Mouse (Mus musculus) intestine, embryonic 15.5 days (tissue): ENCODE measurements at regions not wholly inside any gene's neighbourhood (a gene's known extent, or its start where the extent isn't known, plus 50 kb on each side); places are given as distances from the start of the nearest gene placed in this dataset.

Experiments
- ATAC-seq: fragments of 200-750 bp; cut with Nextera tagmentation; 2 replicates; pipeline ENCODE4 v1.8.0; 2017; ENCODE audit warnings: moderate TSS enrichment, moderate library complexity
- H3K27ac ChIP-seq: fragments of 300-500 bp; sonication (generic); 2 replicates; pipeline ENCODE4 v1.5.1; 2015; ENCODE audit warnings: mild to moderate bottlenecking, inconsistent platforms
- H3K27me3 ChIP-seq: fragments of 300-500 bp; sonication (generic); replicated peaks from 2 replicates; pipeline ENCODE4 v1.6.1; 2015; ENCODE audit warnings: inconsistent platforms
- H3K36me3 ChIP-seq: fragments of 300-500 bp; sonication (generic); 2 replicates; pipeline ENCODE4 v1.6.1; 2015; ENCODE audit warnings: inconsistent platforms
- H3K4me1 ChIP-seq: fragments of 300-500 bp; sonication (generic); replicated peaks from 2 replicates; pipeline ENCODE4 v1.6.1; 2015; ENCODE audit warnings: inconsistent platforms
- H3K4me2 ChIP-seq: fragments of 300-500 bp; sonication (generic); replicated peaks from 2 replicates; pipeline ENCODE4 v1.6.1; 2015; ENCODE audit warnings: mild to moderate bottlenecking, inconsistent platforms
- H3K4me3 ChIP-seq: fragments of 300-500 bp; sonication (generic); replicated peaks from 2 replicates; pipeline ENCODE4 v1.5.1; 2015; ENCODE audit warnings: inconsistent platforms
- H3K9ac ChIP-seq: fragments of 300-500 bp; sonication (generic); 2 replicates; pipeline ENCODE4 v1.6.1; 2015; ENCODE audit warnings: inconsistent platforms
- H3K9me3 ChIP-seq: fragments of 300-500 bp; sonication (generic); 2 replicates; pipeline ENCODE4 v1.6.1; 2016; ENCODE audit warnings: inconsistent platforms
- WGBS: fragments of 180-500 bp; shearing (Covaris S2); methylation state at CpG from one replicate; pipeline ENCODE4 v1.1.7; 2015; 5-methylcytosine and 5-hydroxymethylcytosine counted together

- 92% methylated on average over 3 of the region's 3 CpGs for WGBS
- H3K27ac ChIP-seq = no peak overlapping the region
- no peaks in the 10 kb centered on the region for H3K27me3 ChIP-seq
- no peaks in the 10 kb centered on the region; the same call in 1 of the 2 replicates for H3K4me1 ChIP-seq
- no peak overlapping the region for H3K4me2 ChIP-seq
- H3K4me3 ChIP-seq = no peak overlapping the region
- no peaks in the 10 kb centered on the region for H3K9me3 ChIP-seq
- H3K36me3 ChIP-seq = no peaks in the 10 kb centered on the region
- no peak overlapping the region for H3K9ac ChIP-seq
- no peak for ATAC-seq
These were observed 92.0 kb downstream of the Cops8 start for GRCm38 (mm10) chr1:90694761-90695160.

GRCm38 (mm10) chr1:90695166-90695749 lies 92.5 kb downstream of the Cops8 start:
- 44% methylated on average over 10 of the region's 10 CpGs for WGBS
- Histone ChIP-seq H3K9ac (no peak overlapping the region), H3K27me3 (no peaks in the 10 kb centered on the region), H3K9me3 (no peaks in the 10 kb centered on the region), H3K36me3 (no peaks in the 10 kb centered on the region), H3K4me3 (no peak overlapping the region), H3K4me1 (no peaks in the 10 kb centered on the region; the same call in 1 of the 2 replicates), H3K4me2 (no peak overlapping the region), H3K27ac (no peak overlapping the region)
- no peak for ATAC-seq

- ATAC-seq = no peak
- Histone ChIP-seq H3K9ac (no peak overlapping the region), H3K4me1 (no peaks in the 10 kb centered on the region; the same call in 1 of the 2 replicates), H3K4me3 (no peak overlapping the region), H3K9me3 (no peaks in the 10 kb centered on the region), H3K4me2 (no peak overlapping the region), H3K36me3 (no peaks in the 10 kb centered on the region), H3K27me3 (no peaks in the 10 kb centered on the region), H3K27ac (no peak overlapping the region)
- WGBS = 79% methylated on average over 1 of the region's 1 CpGs
These were observed 93.2 kb downstream of the Cops8 start for GRCm38 (mm10) chr1:90696000-90696399.

- H3K27me3 ChIP-seq = no peaks in the 10 kb centered on the region
- WGBS = 94% methylated on average over 3 of the region's 3 CpGs
- H3K4me1 ChIP-seq = no peaks in the 10 kb centered on the region
- H3K36me3 ChIP-seq = no peaks in the 10 kb centered on the region
- ATAC-seq = no peak
- no peak overlapping the region for H3K27ac ChIP-seq
- H3K9me3 ChIP-seq = no peaks in the 10 kb centered on the region
- no peak overlapping the region for H3K9ac ChIP-seq
- no peak overlapping the region for H3K4me2 ChIP-seq
- H3K4me3 ChIP-seq = no peak overlapping the region
These were observed 94.3 kb downstream of the Cops8 start for GRCm38 (mm10) chr1:90697056-90697596.

GRCm38 (mm10) chr1:90698618-90699017 lies 95.8 kb downstream of the Cops8 start:
- Histone ChIP-seq H3K9ac (no peak overlapping the region), H3K36me3 (no peaks in the 10 kb centered on the region), H3K27me3 (no peaks in the 10 kb centered on the region), H3K9me3 (no peaks in the 10 kb centered on the region), H3K4me2 (no peak overlapping the region), H3K27ac (no peak overlapping the region), H3K4me1 (no peaks in the 10 kb centered on the region), H3K4me3 (no peak overlapping the region)
- no peak for ATAC-seq
- 81% methylated on average over 2 of the region's 2 CpGs for WGBS

DNA sequence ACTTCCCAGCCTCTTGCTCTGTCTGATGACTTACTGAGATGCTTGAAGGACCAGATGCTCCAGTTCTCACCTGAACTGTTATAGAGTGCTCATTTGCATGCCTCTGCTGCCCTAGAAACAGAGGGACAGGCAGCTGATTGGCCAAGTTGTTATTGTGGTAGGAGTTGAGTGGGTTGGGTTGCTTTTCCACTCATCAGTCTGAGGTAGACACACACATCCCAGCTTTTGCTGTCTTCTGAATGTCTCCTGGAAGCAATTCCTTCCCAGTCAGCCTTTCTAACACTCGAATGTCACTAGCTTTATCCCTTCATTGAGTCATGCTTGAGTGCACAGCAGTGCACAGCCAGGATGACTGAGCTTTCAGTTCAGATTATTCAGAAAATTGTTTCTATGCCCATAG lies 99.0 kb downstream of the Cops8 start:
- Histone ChIP-seq H3K9me3 (no peaks in the 10 kb centered on the region), H3K36me3 (no peaks in the 10 kb centered on the region), H3K4me3 (no peak overlapping the region), H3K27me3 (no peaks in the 10 kb centered on the region), H3K4me1 (no peaks in the 10 kb centered on the region), H3K27ac (no peak overlapping the region), H3K9ac (no peak overlapping the region), H3K4me2 (no peak overlapping the region)
- ATAC-seq = no peak
- WGBS = 79% methylated on average over 1 of the region's 1 CpGs

- no peaks in the 10 kb centered on the region for H3K36me3 ChIP-seq
- H3K4me3 ChIP-seq = no peak overlapping the region
- H3K27ac ChIP-seq = no peak overlapping the region
- H3K4me2 ChIP-seq = no peak overlapping the region
- H3K9ac ChIP-seq = no peak overlapping the region
- no peaks in the 10 kb centered on the region for H3K9me3 ChIP-seq
- H3K27me3 ChIP-seq = no peaks in the 10 kb centered on the region
- no peak for ATAC-seq
- no peaks in the 10 kb centered on the region for H3K4me1 ChIP-seq
These were observed 103.6 kb downstream of the Cops8 start for GRCm38 (mm10) chr1:90706391-90706790.

- Histone ChIP-seq H3K4me1 (no peaks in the 10 kb centered on the region), H3K9me3 (no peaks in the 10 kb centered on the region), H3K36me3 (no peaks in the 10 kb centered on the region), H3K9ac (no peak overlapping the region), H3K27me3 (no peaks in the 10 kb centered on the region), H3K4me3 (no peak overlapping the region), H3K27ac (no peak overlapping the region), H3K4me2 (no peak overlapping the region)
- ATAC-seq = no peak
- WGBS = 65% methylated on average over 3 of the region's 3 CpGs
These were observed 107.0 kb downstream of the Cops8 start for GRCm38 (mm10) chr1:90709761-90710160.

GRCm38 (mm10) chr1:90710566-90710965 lies 107.8 kb downstream of the Cops8 start:
- 74% methylated on average over 3 of the region's 3 CpGs for WGBS
- no peak overlapping the region for H3K4me3 ChIP-seq
- ATAC-seq = no peak

DNA sequence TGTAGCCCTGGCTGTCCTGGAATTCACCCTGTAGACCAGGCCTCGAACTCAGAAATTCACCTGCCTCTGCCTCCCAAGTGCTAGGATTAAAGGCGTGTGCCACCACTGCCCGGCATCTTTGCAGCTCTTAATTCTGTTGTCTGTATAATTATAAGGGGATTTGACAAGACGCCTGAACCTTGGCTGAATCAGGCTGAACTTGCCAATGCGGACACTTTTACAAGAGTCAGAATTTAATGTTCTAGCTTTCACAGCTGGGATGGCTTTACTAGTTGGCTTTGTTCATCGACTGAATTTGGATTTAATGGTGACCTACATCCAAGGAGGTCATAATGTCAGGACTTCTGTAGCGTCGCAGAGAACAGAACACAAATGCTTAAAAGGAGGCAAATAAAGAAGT lies 108.3 kb downstream of the Cops8 start:
- H3K27ac ChIP-seq = no peak overlapping the region
- no peak overlapping the region for H3K4me2 ChIP-seq
- 83% methylated on average over 8 of the region's 8 CpGs for WGBS
- H3K4me1 ChIP-seq = no peaks in the 10 kb centered on the region
- no peak overlapping the region for H3K9ac ChIP-seq
- H3K9me3 ChIP-seq = no peaks in the 10 kb centered on the region
- no peak for ATAC-seq
- H3K36me3 ChIP-seq = no peaks in the 10 kb centered on the region
- no peaks in the 10 kb centered on the region for H3K27me3 ChIP-seq
- H3K4me3 ChIP-seq = no peak overlapping the region

More at GRCm38 (mm10) chr1:90710566-90710965, 107.8 kb downstream of the Cops8 start:
- H3K4me1 ChIP-seq = no peaks in the 10 kb centered on the region
- H3K27ac ChIP-seq = no peak overlapping the region
- H3K36me3 ChIP-seq = no peaks in the 10 kb centered on the region
- no peaks in the 10 kb centered on the region for H3K9me3 ChIP-seq
- H3K9ac ChIP-seq = no peak overlapping the region
- H3K27me3 ChIP-seq = no peaks in the 10 kb centered on the region
- no peak overlapping the region for H3K4me2 ChIP-seq
